Mouse (Mus musculus) bone marrow macrophage, adult 2 months (primary cell): Measurements from ENCODE around the gene Tatdn2. TPM values are rescaled to one million over a fixed set of nuclear protein-coding genes. Genes with fewer than 3 reads are reported as not detected.

Experiments
- H3K27ac ChIP-seq: 2 replicates; pipeline ENCODE4 v1.5.1; 2012; ENCODE audit warnings: low read depth, low read length; ENCODE audit not compliant: insufficient read depth
- H3K4me1 ChIP-seq: 2 replicates; pipeline ENCODE4 v1.6.1; 2012; ENCODE audit warnings: low read length; ENCODE audit not compliant: control insufficient read depth, insufficient read depth
- H3K4me3 ChIP-seq: 2 replicates; pipeline ENCODE4 v1.5.1; 2012; ENCODE audit warnings: mild to moderate bottlenecking, low read length, moderate library complexity; ENCODE audit not compliant: insufficient read depth
- CTCF ChIP-seq: IDR thresholded peaks from 2 replicates; pipeline ENCODE4 v1.5.1; 2012; ENCODE audit warnings: low read depth, mild to moderate bottlenecking, low read length, moderate library complexity
- POLR2A ChIP-seq: IDR thresholded peaks from 2 replicates; pipeline ENCODE4 v1.6.1; 2012; ENCODE audit warnings: mild to moderate bottlenecking, low read depth, low read length, borderline replicate concordance
- polyA plus RNA-seq: library from polyadenylated mRNA; stranded (reverse); fragments of >200 nt; gene quantifications from 2 replicates; pipeline ENCODE4 v1.2.4, GENCODE M21; 2012; ENCODE audit not compliant: missing spikeins, insufficient read depth, insufficient read length

The Tatdn2 gene
- polyA plus RNA-seq, 1 experiment: 32.1 TPM

DNA sequence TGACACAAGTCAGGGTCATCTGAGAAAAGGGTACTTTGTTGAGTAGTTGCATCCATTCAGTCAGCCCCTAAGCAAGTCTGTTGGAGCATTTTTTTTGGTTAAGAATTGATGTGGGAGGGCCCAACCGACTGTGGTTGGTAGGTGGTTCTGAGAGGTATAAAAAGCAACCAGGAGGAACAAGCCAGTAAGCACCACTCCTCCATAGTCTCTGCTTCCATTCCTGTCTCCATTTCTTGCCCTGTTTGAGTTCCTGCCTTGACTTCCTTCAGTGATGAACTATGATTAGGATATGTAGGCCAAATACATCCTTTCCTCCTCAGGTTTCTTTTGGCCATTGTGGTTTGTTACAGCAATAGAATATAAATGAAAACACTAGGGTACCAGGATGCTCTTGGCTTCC lies 46.3 kb downstream of the Tatdn2 start:
- Histone ChIP-seq H3K4me1 (peaks cover 16% of the 10 kb centered on the region), H3K4me3 (no peak overlapping the region), H3K27ac (no peak overlapping the region)
- TF ChIP-seq POLR2A (no peak), CTCF (no peak)

DNA sequence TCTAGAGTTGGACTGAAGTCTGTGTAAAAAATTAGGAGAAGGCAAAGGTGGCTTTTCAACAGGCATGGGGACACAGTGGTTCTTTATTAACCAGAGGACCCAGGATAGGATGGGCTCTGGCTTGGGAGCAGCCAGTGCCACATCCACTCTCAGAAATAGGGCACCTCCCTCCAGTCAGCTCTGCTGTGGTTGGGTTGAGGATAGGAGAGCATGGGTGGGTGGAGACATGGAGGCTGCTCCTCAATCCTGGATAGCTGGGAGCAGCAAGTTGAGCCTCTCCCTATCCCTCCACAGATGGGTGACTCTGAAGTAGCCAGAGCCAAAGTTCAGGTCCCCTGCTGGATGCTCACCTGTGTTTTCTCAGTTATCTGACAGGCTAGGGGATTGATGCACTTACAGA lies 48.3 kb downstream of the Tatdn2 start:
- Histone ChIP-seq H3K4me3 (no peak overlapping the region), H3K27ac (no peak overlapping the region), H3K4me1 (peaks cover 12% of the 10 kb centered on the region)
- TF ChIP-seq POLR2A: no peak
- TF ChIP-seq CTCF: no peak

DNA sequence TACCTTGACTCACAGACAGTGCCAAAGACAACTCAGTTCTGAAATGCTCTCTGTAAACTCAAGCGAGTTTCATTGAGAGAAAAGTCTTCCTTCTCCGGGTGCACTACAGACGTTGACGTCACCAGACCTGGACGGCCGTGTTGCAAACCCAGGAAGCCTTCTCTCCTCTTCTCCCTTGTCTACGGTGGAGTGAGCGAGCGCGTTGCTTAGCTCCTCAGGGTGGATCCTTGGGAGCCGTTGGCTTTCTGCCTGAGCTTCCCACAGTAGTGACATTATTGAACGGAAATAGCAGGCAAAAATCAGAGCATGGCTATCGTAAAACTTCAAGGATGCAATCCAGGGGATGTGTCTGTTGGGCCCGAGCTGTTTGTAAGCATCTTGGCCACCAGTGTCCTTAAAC lies 50.4 kb downstream of the Tatdn2 start:
- TF ChIP-seq POLR2A: no peak
- TF ChIP-seq CTCF: no peak
- Histone ChIP-seq H3K4me1 (peaks cover 17% of the 10 kb centered on the region), H3K4me3 (no peak overlapping the region), H3K27ac (no peak overlapping the region)

DNA sequence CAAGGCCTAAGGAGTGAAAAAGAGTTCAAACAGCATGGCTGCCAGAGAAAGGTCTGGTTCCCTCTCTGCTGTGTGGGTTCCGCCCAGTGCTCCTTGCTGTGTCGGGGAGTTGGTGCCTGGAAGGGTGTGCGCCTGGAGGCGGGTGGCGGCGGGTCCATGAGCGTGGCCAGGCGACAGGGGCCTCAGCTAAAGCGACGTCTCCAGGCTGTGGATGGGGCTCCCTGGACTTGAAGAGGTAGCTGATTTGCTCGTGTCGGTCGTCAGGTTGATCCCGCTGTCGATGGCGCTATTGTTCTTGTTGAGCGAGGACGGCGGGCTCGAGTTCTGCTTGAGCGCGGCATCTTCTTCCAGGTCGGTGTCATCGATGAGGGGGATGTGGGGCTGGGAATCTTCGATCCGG lies 51.5 kb downstream of the Tatdn2 start:
- TF ChIP-seq POLR2A (no peak), CTCF (no peak)
- Histone ChIP-seq H3K4me3 (no peak overlapping the region), H3K4me1 (peaks cover 23% of the 10 kb centered on the region), H3K27ac (no peak overlapping the region)

DNA sequence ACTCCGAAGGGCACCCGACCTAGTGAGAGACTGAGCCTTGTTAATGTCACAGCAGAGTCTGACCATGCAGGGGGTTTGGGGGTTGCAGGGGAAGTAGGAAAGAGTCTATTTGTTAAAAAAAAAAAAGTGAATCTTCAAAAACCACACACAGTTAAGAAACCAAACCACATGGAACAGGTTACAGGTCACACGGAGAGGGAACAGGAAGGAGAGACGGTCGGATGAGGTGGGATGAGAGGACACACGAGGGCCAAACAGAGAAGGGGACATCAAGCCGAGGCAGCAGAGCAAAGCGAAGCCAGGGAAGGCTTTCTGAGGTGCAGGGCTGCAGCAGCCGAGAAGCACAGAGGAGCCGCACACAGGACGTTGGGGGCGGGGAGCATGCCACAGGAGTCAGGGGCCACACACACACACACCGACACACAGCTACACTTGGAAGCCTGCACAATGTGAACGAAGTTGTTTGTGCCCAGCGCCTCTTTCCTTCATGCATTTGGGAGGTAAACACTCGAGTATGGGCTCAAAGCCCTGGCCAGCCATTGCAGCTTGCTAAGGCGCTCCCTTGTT lies 52.4 kb downstream of the Tatdn2 start:
- Histone ChIP-seq H3K4me1 (peaks cover 23% of the 10 kb centered on the region), H3K27ac (no peak overlapping the region), H3K4me3 (no peak overlapping the region)
- TF ChIP-seq POLR2A: no peak
- TF ChIP-seq CTCF: no peak

Other genes starting within 250 kb of the Tatdn2 start
- 0.47 TPM in 1 of 2 replicates, not detected in the other for gene Il17re, start 238.6 kb upstream of the Tatdn2 start, polyA plus RNA-seq
- gene Il17rc, start 225.6 kb upstream of the Tatdn2 start, polyA plus RNA-seq: not detected in 2 replicates
- gene Creld1, start 213.8 kb upstream of the Tatdn2 start, polyA plus RNA-seq: 22.0 and 23.9 TPM in 2 replicates
- gene Prrt3, start 195.1 kb upstream of the Tatdn2 start, polyA plus RNA-seq: not detected in 2 replicates
- gene Emc3, start 165.4 kb upstream of the Tatdn2 start, polyA plus RNA-seq: 82.6 and 88.7 TPM in 2 replicates
- 6.9 and 7.8 TPM in 2 replicates for gene Fancd2, start 165.4 kb upstream of the Tatdn2 start, polyA plus RNA-seq
- gene Fancd2os, start 96.3 kb upstream of the Tatdn2 start, polyA plus RNA-seq: not detected in 2 replicates
- 300 and 316 TPM in 2 replicates for gene Brk1, start 92.3 kb upstream of the Tatdn2 start, polyA plus RNA-seq
- gene Vhl, start 73.1 kb upstream of the Tatdn2 start, polyA plus RNA-seq: 27.7 and 30.8 TPM in 2 replicates
- 54.3 and 57.5 TPM in 2 replicates for gene Irak2, start 58.6 kb upstream of the Tatdn2 start, polyA plus RNA-seq
- gene Ghrl, start 22.8 kb downstream of the Tatdn2 start, polyA plus RNA-seq: not detected in 2 replicates
- gene Sec13, start 43.7 kb downstream of the Tatdn2 start, polyA plus RNA-seq: 52.3 and 59.9 TPM in 2 replicates